Mouse (Mus musculus) adipose tissue, adult 10 weeks (tissue): ENCODE measurements around the gene Eif2s1. TPM values are rescaled to one million over a fixed set of nuclear protein-coding genes. Genes with fewer than 3 reads are reported as not detected.

Experiments
- polyA plus RNA-seq: library from polyadenylated mRNA; stranded (reverse); fragments of 350-450 nt; fragmentation: Illumina TruSeq; extraction: RNeasy Lipid Tissue Mini Kit (QIAGEN cat#74804); gene quantifications from one replicate; pipeline ENCODE4 v1.2.3, GENCODE M21; 2014; ENCODE audit warnings: low read depth, low replicate concordance

Eif2s1 gene
- polyA plus RNA-seq = 38.2 TPM

DNA sequence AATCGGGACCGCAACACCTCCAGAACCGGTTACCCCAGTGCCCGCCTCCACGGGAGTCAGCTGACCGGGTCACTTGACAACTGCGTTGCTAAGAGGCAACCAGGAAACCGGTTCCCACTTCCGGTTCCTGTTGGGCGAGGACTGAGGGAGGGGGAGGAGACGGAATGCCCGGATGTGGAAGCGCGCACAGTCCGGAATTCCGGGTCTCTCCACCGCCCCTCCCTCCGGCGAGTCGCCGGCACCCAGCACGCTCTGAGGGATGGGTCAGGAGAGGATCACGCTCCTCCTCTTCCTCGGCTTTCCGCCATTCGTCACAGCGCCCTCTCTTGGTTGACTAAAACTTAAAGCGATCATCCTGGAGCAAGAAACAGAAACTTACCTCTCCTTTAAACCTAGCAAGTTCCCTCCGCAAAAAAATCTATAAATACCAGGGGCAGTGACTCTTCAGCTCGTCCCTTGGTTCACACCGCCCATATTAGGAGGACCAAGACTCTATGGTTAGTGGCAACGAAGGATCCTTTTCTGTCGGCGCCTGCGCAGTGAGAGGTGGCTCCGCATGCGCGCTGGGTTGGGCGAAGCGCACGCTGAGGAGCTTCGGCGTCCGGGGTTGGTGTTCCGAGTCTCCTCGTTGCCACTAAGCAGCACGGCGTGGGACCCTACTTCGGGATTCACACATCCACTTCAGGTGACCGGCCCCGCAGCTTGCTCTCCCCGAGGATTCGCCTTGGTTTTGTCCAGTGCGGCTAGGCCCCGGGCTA lies at the start of gene Eif2s1, which contains the start of gene Atp6v1d:
TSS of gene Eif2s1 (plus strand) at position 324 of the 758 bp plus-strand sequence.
TSS of gene Atp6v1d (minus strand) at position 143 of the 758 bp plus-strand sequence.

DNA sequence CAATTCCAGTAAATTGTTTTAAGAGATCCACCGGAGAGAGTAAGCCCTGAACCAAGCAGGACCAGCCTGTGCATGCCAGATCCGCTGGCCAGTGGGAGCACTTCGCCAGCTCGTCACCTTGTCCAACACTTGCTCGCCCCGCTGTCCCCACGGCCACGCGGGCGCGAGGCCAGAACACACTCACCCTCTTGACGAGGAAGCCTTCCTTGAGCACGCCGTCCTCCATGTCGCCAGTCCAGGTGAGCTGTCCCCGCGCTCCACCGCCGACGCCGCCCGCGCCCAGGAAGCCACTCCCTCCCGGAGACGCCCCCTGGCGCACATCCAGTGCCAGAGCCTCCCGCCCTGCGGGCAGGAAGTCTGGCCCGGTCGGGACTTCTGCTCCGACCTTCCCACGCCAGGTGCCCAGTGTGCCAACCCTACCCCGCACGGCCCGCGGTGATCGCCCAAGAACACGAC lies 45.1 kb downstream of the Eif2s1 start, which contains the start of gene Plek2:
TSS of gene Plek2 (minus strand) at position 258 of the 456 bp plus-strand sequence.

Other genes with a start within 250 kb of the Eif2s1 start
- gene Fam71d, start 170.3 kb upstream of the Eif2s1 start, polyA plus RNA-seq = 15.8 TPM
- 19.6 TPM for gene Mpp5, start 112.9 kb upstream of the Eif2s1 start, polyA plus RNA-seq
- gene Atp6v1d, start 181 bp upstream of the Eif2s1 start, polyA plus RNA-seq = 89.6 TPM
- 28.0 TPM for gene Plek2, start 45.1 kb downstream of the Eif2s1 start, polyA plus RNA-seq
- gene Tmem229b, start 145.8 kb downstream of the Eif2s1 start, polyA plus RNA-seq = 29.5 TPM
- gene Plekhh1, start 167.3 kb downstream of the Eif2s1 start, polyA plus RNA-seq = 14.1 TPM
- gene Pigh, start 227.8 kb downstream of the Eif2s1 start, polyA plus RNA-seq = 21.5 TPM